Mouse (Mus musculus) embryonic fibroblast, embryonic 13.5 days (primary cell): ENCODE results near the gene Mrps34. TPM values are rescaled to one million over a fixed set of nuclear protein-coding genes. Genes with fewer than 3 reads are reported as not detected.

Experiments
- H3K27ac ChIP-seq: 2 replicates; pipeline ENCODE4 v1.5.1; 2012; ENCODE audit warnings: low read length, control low read depth, inconsistent platforms; ENCODE audit not compliant: insufficient read depth
- H3K4me1 ChIP-seq: 2 replicates; pipeline ENCODE4 v1.6.1; 2011; ENCODE audit warnings: low read length; ENCODE audit not compliant: control insufficient read depth, insufficient read depth
- H3K4me3 ChIP-seq: 2 replicates; pipeline ENCODE4 v1.5.1; 2011; ENCODE audit warnings: mild to moderate bottlenecking, control low read depth, low read length; ENCODE audit not compliant: insufficient read depth
- CTCF ChIP-seq: IDR thresholded peaks from 2 replicates; pipeline ENCODE4 v1.5.1; 2011; ENCODE audit warnings: mild to moderate bottlenecking, control low read depth, low read length, moderate library complexity, borderline replicate concordance; ENCODE audit not compliant: insufficient read depth
- POLR2A ChIP-seq: IDR thresholded peaks from 2 replicates; pipeline ENCODE4 v1.6.1; 2011; ENCODE audit warnings: low read depth, mild to moderate bottlenecking, control low read depth, low read length, moderate library complexity
- polyA plus RNA-seq: library from polyadenylated mRNA; stranded (reverse); fragments of >200 nt; gene quantifications from 2 replicates; pipeline ENCODE4 v1.2.4, GENCODE M21; 2011; ENCODE audit warnings: low read depth; ENCODE audit not compliant: missing spikeins, insufficient read length

The Mrps34 gene
- polyA plus RNA-seq, 1 experiment: 25.5 TPM

DNA sequence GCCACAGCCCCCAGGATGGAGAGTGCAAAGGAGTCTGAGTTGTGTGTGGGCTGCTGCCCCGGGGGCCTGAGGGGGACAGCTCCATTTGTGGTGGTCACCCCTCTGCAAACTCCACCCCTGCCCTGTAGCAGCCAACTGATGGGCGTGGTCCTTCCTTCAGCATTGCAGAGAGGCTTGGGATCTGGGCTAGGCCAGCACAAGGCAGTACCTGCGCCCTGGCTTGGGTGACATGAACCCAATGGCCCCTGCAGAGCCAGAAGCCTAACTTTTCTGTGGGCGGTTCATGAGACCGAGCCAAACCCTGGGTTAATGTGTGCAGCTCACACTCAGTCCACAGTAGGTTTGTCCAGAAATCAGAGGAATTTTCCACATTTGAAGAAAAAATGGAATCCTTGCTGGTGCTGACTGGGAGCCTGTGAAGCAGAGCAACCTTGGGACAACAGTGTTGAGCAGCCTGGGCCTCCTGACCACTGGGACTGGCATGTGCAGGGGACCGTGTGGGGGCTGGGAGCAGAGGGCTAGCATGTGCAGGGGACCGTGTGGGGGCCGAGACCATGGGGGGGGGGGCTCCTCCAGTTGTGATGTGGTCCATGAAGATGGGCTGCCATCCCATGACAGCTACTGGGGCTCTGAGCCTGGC is 37.0 kb upstream of the Mrps34 start:
- no peak overlapping the region for H3K4me3 ChIP-seq
- no peak for TF ChIP-seq CTCF
- no peak for TF ChIP-seq POLR2A
- peaks cover 10% of the 10 kb centered on the region; the same call in 1 of the 2 replicates for H3K4me1 ChIP-seq
- no peak overlapping the region for H3K27ac ChIP-seq

DNA sequence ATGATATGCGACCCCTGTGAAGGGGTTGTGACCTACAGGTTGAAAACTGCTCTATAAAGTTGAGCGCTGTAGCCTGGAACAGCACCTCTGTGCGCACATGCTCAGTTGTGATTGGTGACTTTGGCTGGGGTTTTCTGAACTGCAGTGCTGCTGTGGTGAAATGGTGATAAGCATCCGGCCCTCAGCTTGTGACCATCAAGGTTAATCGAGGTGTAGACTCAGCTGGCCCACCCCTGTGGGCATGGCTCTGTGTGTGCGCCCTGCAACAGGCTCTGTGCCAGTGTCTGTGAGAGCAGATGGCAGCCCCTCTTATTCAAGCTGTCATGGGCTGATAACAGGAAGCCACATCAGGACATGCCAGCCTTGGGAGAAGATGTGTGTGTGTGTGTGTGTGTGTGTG is 35.9 kb upstream of the Mrps34 start:
- no peak overlapping the region for H3K4me3 ChIP-seq
- H3K27ac ChIP-seq: no peak overlapping the region
- TF ChIP-seq CTCF: no peak
- TF ChIP-seq POLR2A: no peak
- peaks cover 10% of the 10 kb centered on the region; the same call in 1 of the 2 replicates for H3K4me1 ChIP-seq

DNA sequence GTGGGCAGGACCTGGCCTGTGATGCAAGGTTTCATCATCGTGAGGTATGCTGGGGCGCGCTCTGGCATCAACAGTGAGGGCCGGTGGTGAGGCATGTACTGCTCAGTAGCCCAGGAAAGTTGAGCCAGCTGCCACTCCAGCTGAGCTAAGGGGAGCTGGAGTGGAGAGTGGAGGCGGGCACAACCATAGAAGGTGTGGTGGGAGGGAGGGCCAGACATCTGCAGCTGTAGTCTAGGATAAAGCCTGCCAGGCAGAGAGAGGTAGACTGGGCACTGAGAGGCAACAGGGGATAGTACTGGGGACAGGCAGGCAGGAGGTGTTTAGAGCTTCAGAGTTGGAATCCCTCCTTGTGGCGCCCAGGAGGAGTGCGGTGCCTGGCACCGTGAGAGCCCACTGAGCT is 34.8 kb upstream of the Mrps34 start:
- Histone ChIP-seq H3K27ac (no peak overlapping the region), H3K4me1 (peaks cover 10% of the 10 kb centered on the region; the same call in 1 of the 2 replicates), H3K4me3 (no peak overlapping the region)
- TF ChIP-seq POLR2A: no peak
- TF ChIP-seq CTCF: no peak

DNA sequence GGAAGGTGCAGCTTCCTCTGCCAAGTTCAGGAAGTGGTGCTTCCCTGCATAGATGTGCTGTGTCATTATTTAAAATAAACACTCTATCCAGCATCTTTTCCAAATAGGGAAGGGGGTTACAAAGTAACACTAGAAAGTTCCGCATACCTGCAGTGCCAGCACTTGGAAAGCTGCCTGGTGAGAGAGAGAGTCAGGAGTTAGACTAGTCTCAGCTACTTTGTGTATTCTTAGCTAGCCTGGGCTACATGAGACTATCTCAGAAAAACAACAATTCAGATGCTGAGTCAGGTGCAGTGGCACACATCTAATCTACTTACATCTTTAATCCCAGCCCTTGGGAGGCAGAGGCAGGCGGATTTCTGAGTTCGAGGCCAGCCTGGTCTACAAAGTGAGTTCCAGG is 33.1 kb upstream of the Mrps34 start:
- no peak for TF ChIP-seq POLR2A
- no peak for TF ChIP-seq CTCF
- H3K4me1 ChIP-seq: no peaks in the 10 kb centered on the region

DNA sequence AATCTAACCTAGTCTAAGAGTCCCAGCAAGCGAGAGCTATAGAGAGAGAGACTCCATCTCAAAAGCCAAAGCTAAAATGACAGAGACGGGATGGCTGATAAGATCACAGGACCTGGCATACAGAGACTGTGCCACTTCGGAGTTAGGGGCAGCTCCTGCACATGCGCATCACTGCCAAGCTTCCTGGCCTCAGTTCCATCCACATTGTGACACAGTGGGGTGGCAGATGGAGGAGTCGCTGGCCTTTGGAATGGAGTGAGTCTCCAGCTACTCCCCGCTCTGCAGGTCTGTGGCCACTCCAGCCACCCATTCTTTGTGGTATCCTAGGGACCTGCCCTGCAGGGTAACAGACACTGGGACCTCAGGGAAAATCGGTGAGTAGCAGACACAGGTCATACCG is 29.1 kb upstream of the Mrps34 start, which contains the start of gene Igfals:
Gene Igfals (plus strand): TSS at position 222 of the 400 bp plus-strand sequence.
- no peak for TF ChIP-seq POLR2A
- Histone ChIP-seq H3K27ac (no peak within 1 kb of the TSS), H3K4me3 (no peak within 1 kb of the TSS), H3K4me1 (no peaks in the 10 kb centered on the region)

More for the DNA sequence above, 33.1 kb upstream of the Mrps34 start:
- no peak overlapping the region for H3K4me3 ChIP-seq
- H3K27ac ChIP-seq: no peak overlapping the region

DNA sequence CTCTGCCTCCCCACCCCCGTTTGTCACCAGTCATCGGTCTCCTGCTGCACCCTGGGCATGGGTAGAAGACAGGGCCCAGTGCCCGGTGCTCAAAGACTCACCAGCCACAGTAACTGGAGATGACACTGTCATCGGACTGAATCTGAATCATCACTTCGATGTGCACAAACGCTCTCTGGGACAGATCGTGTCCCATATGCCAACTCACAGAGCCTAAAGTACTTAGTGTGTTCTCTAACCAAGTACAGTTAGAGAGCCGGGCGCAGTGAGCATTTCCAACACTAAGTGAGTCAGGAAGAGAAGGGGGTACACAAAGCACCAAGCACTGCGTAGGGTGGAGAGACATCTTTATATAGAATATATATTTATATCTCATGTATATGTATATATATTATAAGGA is 27.0 kb upstream of the Mrps34 start:
- no peak overlapping the region for H3K4me3 ChIP-seq
- H3K4me1 ChIP-seq: no peaks in the 10 kb centered on the region
- TF ChIP-seq POLR2A (no peak), CTCF (no peak)

DNA sequence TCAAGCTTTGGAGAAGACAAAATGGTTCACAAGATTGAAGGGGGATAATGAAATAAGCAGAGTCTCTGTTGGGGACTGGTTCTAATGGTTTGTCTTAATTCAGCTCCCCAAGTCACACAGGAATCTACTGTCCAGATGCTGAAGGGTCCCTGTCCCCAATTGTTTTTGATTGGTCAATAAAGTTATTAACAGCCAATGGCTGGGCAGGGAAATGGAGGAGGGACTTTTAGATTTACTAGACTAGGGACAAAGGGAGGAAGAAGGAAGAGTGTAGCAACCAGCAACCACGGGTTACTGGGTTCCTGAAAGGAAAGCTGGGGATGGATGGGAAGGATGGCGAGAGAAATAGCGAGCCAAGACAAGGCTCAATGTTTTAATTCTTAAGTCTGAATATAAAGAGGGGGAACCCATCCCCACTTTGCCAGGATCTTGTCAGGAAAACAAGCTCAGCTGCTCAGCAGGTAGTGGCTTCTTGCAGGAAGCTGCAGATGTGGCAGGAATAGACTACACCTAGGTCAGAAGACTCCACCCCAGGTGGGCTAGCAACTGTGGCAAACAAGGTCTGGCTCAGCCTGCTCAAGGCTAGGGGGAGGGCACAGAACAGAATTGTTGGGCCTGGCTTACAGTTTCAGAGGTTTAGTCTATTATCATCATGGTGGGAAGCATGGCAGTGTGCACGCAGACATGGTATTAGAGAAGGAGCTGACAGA is 21.1 kb upstream of the Mrps34 start:
- no peaks in the 10 kb centered on the region; the same call in 1 of the 2 replicates for H3K4me1 ChIP-seq
- TF ChIP-seq POLR2A: no peak
- TF ChIP-seq CTCF: no peak
- H3K27ac ChIP-seq: no peak overlapping the region
- no peak overlapping the region for H3K4me3 ChIP-seq

More for the DNA sequence above, 27.0 kb upstream of the Mrps34 start:
- H3K27ac ChIP-seq: no peak overlapping the region

DNA sequence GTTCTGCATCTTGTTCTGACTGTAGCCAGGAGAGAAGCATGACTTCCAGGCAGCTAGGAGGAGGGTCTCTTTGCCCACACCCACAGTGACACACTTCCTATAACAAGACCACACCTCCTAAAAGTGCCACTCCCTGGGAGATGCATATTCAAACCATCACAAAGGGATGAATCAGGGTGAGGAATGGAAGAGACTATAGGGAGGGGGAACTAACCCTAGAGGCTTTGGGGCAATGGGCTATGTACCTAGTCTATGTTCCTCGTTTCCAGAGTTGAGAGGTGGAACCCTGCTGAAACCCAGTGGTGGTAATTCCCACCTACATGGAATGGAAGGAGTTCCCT is 20.5 kb upstream of the Mrps34 start:
- Histone ChIP-seq H3K4me3 (no peak overlapping the region), H3K4me1 (no peaks in the 10 kb centered on the region; the same call in 1 of the 2 replicates), H3K27ac (no peak overlapping the region)
- TF ChIP-seq POLR2A (no peak), CTCF (no peak)

DNA sequence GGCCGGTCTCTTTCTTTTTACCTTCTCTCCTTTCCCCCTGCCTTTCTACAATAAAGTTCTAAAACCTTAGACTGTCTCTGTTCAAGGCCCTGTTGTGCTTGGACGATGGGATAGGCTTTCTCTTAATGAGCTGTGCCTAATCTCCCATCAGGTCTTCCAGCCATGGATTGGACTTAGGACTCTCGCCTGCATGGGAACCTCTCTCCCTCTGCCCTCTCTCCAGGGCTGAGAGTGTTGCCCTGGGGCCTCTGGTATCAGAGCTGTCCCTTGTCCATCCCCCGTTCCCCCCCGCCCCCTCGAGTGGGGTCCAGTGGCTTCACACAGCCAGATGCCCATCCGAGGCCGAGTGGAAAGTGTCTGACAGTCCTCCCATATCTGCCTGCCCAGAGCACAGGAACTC is 19.9 kb upstream of the Mrps34 start:
- Histone ChIP-seq H3K4me3 (no peak overlapping the region), H3K27ac (no peak overlapping the region), H3K4me1 (no peaks in the 10 kb centered on the region; the same call in 1 of the 2 replicates)
- TF ChIP-seq POLR2A (no peak), CTCF (no peak)
